Mouse (Mus musculus) adipocyte (in vitro differentiated cells): ENCODE measurements around the gene Tmem253.

ENCODE experiments used
- DNase-seq: peaks from one replicate; pipeline ENCODE4 v3.0.0-alpha.2; 2016; ENCODE audit warnings: low spot score

The Tmem253 gene

GRCm38 (mm10) chr14:52015445-52016100 lies at the start of gene Tmem253:
Tmem253 (plus strand) TSS chr14:52015658.
- DNase-seq: peak; percentile 70

GRCm38 (mm10) chr14:51967400-51967799 lies 48.1 kb upstream of the Tmem253 start:
- DNase-seq: no peak

GRCm38 (mm10) chr14:51979252-51979651 lies 36.2 kb upstream of the Tmem253 start:
- DNase-seq: no peak

GRCm38 (mm10) chr14:51983251-51983650 lies 32.2 kb upstream of the Tmem253 start:
- peak; percentile 31 for DNase-seq

GRCm38 (mm10) chr14:51983855-51984246 lies 31.6 kb upstream of the Tmem253 start:
- DNase-seq: peak; percentile 4

- peak; percentile 72 for DNase-seq
These were observed 30.9 kb upstream of the Tmem253 start, which contains the start of gene Arhgef40 for GRCm38 (mm10) chr14:51984247-51985231. Arhgef40 (plus strand) TSS chr14:51984719.

- peak; percentile 93 for DNase-seq
These were observed 29.9 kb upstream of the Tmem253 start for GRCm38 (mm10) chr14:51985301-51986152.

- no peak for DNase-seq
These were observed 29.3 kb upstream of the Tmem253 start for GRCm38 (mm10) chr14:51986153-51986505.

- peak; percentile 14 for DNase-seq
These were observed 28.3 kb upstream of the Tmem253 start for GRCm38 (mm10) chr14:51987177-51987576.

- peak; percentile 1 for DNase-seq
These were observed 26.7 kb upstream of the Tmem253 start for GRCm38 (mm10) chr14:51988731-51989130.

GRCm38 (mm10) chr14:51989461-51989970 lies 25.9 kb upstream of the Tmem253 start:
- DNase-seq: no peak

- DNase-seq: no peak
These were observed 21.0 kb upstream of the Tmem253 start for GRCm38 (mm10) chr14:51994453-51994852.

GRCm38 (mm10) chr14:51995219-51995871 lies 20.1 kb upstream of the Tmem253 start:
- DNase-seq: no peak

GRCm38 (mm10) chr14:51996231-51996841 lies 19.1 kb upstream of the Tmem253 start:
- peak; percentile 57 for DNase-seq

- no peak for DNase-seq
These were observed 18.6 kb upstream of the Tmem253 start for GRCm38 (mm10) chr14:51996866-51997265.

GRCm38 (mm10) chr14:51997483-51997882 lies 18.0 kb upstream of the Tmem253 start:
- no peak for DNase-seq

GRCm38 (mm10) chr14:52003981-52004495 lies 11.4 kb upstream of the Tmem253 start:
- DNase-seq: no peak

- no peak for DNase-seq
These were observed 10.3 kb upstream of the Tmem253 start for GRCm38 (mm10) chr14:52005141-52005540.

GRCm38 (mm10) chr14:52005616-52006015 lies 9.8 kb upstream of the Tmem253 start:
- DNase-seq: no peak

GRCm38 (mm10) chr14:52006241-52006640 lies 9.2 kb upstream of the Tmem253 start:
- no peak for DNase-seq

- no peak for DNase-seq
These were observed 8.7 kb upstream of the Tmem253 start for GRCm38 (mm10) chr14:52006771-52007170.
